Mouse (Mus musculus): ENCODE data around the gene Grik1. TPM values are rescaled to one million over a fixed set of nuclear protein-coding genes. Genes with fewer than 3 reads are reported as not detected.

Gene Grik1
- total RNA-seq, 2 experiments from 2014 or later: 20.7 to 21.3 TPM

GRCm38 (mm10) chr16:88174083-88174721, 115.9 kb downstream of the Grik1 start:
- intact Hi-C loops (cut with DNase I): no loop called here
- DNase-seq (ENCODE audit: low spot score in 2 of 2): peak; percentile 28 to 55

DNA sequence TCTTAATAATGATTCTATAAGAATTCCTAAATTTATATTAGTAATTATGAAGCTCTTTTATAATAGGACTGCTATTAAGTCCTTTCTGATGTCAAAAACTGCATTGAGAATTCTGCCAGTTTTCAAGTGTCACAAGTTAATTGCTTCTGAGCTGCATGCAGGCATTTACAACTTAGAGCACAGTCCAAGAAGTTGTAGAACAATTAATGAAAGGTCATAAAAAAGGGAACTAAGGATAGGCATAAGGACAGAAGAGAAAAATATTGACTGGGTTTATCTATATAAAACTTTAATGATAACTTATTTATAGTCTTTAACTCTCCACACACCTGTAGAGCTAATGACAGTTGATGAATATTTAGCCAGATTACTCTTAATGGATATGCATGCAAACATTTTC, 123.5 kb downstream of the Grik1 start:
- DNase-seq (ENCODE audit: low spot score in 2 of 2): no peak
- intact Hi-C loops (cut with DNase I): no loop called here

- DNase-seq (ENCODE audit: low spot score in 2 of 2): no peak
- intact Hi-C loops (cut with DNase I): no loop called here
Measured at GRCm38 (mm10) chr16:88142574-88142973, 147.5 kb downstream of the Grik1 start.

DNA sequence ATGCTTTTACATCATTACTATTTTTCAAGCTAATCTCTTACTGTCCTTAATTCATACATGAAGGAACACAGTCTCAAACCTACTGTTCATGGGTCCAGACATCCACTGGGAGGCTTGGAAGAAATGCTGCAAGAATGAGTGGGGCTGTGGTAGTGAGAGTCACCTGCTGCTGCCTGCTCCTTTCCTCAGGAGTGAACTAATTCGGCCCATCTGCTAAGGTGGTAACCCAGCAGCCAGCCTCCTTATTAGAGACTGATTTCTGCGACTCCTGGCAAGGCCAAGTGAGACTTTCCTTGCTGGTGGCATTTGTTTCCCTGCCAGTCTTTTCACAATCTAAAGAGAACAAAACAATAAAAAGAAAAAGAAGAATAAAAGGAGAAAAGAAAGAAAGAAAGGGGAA, 147.9 kb downstream of the Grik1 start:
- no peak for DNase-seq (ENCODE audit: low spot score in 2 of 2)
- intact Hi-C loops (cut with DNase I): no loop called here

GRCm38 (mm10) chr16:88141594-88141993, 148.5 kb downstream of the Grik1 start:
- no peak for DNase-seq (ENCODE audit: low spot score in 2 of 2)
- intact Hi-C loops (cut with DNase I): no loop called here

GRCm38 (mm10) chr16:88138913-88139312, 151.2 kb downstream of the Grik1 start:
- intact Hi-C loops (cut with DNase I): no loop called here
- no peak for DNase-seq (ENCODE audit: low spot score in 2 of 2)

GRCm38 (mm10) chr16:88132919-88133318, 157.1 kb downstream of the Grik1 start:
- DNase-seq (ENCODE audit: low spot score in 2 of 2): no peak
- intact Hi-C loops (cut with DNase I): no loop called here

DNA sequence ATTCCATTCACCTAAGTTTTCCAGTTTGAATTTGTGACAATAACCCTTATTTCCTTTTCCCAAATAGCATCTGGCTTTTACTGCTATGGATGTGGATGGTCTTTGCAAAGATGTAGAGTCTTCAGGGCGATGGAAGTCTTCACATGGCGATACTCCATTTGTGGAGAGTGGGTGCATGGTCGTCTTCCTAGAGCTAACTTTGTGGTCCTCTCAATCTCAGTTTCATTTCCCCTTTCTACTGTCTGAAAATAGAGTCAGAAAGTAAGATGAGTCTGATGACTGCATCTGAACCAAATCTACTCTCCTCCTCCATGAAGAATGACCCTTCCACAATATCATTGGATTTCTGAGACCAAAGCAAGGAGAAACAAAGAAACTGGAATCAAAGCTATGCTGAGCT, 159.0 kb downstream of the Grik1 start:
- intact Hi-C loops (cut with DNase I): no loop called here
- no peak for DNase-seq (ENCODE audit: low spot score in 2 of 2)

- DNase-seq (ENCODE audit: low spot score in 2 of 2): no peak
- intact Hi-C loops (cut with DNase I): no loop called here
Measured at GRCm38 (mm10) chr16:88125098-88125497, 165.0 kb downstream of the Grik1 start.

GRCm38 (mm10) chr16:88112551-88113138, 177.4 kb downstream of the Grik1 start:
- peak; percentile 8 to 50 for DNase-seq (ENCODE audit: low spot score in 2 of 2)
- intact Hi-C loops (cut with DNase I): no loop called here

DNA sequence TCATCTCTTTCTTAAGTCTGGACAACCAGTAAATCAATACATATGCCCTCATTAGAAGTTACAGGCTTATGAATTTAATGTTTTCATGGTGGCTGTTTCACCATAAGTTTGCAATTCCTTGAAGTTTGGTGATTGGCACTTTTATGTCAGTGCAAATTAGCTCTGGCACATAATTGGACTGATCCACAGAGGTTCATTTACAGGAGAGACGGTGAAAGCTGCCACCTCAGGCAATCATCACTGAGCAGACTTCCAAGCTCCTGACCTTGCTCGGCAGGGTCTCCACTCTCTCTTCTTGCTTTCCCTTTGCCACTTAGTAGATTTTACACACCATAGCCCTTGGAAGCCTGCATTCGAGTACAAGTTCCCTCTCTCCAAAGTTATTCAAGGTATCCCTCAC, 178.6 kb downstream of the Grik1 start:
- intact Hi-C loops (cut with DNase I): no loop called here

DNA sequence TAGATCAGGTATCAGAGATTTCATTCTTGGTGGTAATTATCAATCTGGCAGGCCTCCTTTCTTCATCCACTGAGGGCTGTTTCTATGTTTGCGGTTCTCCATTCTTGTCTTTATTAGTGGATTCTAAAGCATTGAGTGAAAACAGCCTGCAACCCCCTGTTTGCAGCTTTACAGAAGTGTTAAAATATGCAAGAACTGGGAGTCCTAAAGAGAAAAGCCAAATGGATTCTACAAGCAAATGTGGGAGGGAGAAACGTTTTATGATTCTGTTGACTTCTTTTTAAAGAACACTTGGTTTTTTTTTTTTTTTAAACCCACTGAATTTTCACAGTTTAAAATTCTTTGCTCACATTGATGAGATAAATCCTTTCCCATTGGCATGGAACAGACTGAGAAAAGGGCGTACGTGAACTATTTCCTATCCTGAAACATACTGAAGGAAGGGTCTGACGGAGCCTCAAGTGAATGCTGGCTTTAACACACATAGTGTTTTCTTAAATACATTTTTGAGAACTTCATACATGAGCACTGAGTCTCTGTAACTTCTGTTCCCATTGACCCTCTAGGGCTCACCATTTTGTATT, 195.8 kb downstream of the Grik1 start:
- peak in 1 of 2 experiments; percentile 73 for DNase-seq (ENCODE audit: low spot score in 2 of 2)

More for the DNA sequence above, 178.6 kb downstream of the Grik1 start:
- no peak for DNase-seq (ENCODE audit: low spot score in 2 of 2)

DNA sequence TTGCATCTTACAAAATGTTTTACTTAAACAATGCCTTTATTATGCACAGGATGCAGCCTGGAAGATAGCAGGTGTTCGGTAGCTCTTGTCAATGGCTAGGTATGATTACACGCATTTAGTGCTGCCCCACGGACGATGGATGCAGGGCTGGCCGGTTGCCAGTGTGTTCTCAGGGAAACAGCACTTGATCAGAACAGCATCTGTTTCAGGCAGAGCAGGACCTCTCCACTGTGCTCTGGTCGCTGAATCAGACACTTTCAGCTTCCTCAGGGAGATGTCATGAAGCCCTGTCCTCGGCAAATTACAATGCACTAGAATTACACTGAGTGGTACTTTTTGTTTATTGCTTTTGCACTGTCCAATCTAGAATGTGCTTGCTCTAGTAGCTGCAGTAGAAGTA, 202.8 kb downstream of the Grik1 start:
- no peak for DNase-seq (ENCODE audit: low spot score in 2 of 2)
- intact Hi-C loops (cut with DNase I): no loop called here

More for the DNA sequence above, 195.8 kb downstream of the Grik1 start:
- intact Hi-C loops (cut with DNase I): no loop called here

DNA sequence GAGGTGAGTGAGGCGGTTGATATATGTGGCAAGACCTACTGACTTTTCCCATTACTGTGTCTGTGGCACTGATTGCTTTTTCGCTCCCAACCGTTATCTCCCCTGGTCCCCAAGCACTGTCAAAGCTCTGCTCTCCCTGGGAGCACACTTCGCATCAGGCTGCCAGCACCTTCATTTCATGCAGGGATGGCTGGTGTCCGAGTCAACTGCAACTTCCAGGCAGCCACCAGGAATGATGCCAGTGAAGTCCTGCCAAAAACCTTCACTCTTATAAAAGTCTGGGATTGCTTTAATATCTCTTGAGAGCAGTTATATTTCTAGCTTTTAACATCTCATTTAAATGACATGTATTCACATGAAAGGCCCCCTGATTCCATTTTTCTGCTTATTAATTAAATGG, 215.3 kb downstream of the Grik1 start:
- intact Hi-C loops (cut with DNase I): no loop called here
- DNase-seq (ENCODE audit: low spot score in 2 of 2): no peak

GRCm38 (mm10) chr16:88060936-88061335, 229.1 kb downstream of the Grik1 start:
- intact Hi-C loops (cut with DNase I): no loop called here

GRCm38 (mm10) chr16:88048121-88048520, 241.9 kb downstream of the Grik1 start:
- no peak for DNase-seq (ENCODE audit: low spot score in 2 of 2)
- intact Hi-C loops (cut with DNase I): no loop called here

More at GRCm38 (mm10) chr16:88060936-88061335, 229.1 kb downstream of the Grik1 start:
- DNase-seq (ENCODE audit: low spot score in 2 of 2): no peak

- intact Hi-C loops (cut with DNase I): no loop called here
- no peak for DNase-seq (ENCODE audit: low spot score in 2 of 2)
Measured at GRCm38 (mm10) chr16:88044321-88044720, 245.7 kb downstream of the Grik1 start.

DNA sequence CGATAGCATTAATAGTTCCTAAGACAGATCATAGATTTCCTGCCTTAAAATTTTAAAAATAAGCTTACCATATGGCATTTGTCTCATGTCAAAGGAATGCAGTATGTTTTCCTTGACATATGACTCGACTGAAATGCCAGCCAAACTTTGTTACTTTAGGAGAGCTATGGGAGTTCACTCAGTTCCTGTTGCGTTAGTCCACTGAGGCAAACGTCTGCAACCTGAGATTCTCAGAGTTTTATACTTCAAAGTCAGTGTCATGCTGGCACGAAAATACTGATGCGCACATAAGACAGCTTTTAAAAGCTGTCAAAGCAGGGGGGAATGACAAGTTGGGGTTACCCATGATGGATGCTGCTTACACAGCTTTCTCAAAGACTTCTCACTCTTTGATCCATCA, 247.6 kb downstream of the Grik1 start:
- DNase-seq (ENCODE audit: low spot score in 2 of 2): no peak
- intact Hi-C loops (cut with DNase I): no loop called here

DNA sequence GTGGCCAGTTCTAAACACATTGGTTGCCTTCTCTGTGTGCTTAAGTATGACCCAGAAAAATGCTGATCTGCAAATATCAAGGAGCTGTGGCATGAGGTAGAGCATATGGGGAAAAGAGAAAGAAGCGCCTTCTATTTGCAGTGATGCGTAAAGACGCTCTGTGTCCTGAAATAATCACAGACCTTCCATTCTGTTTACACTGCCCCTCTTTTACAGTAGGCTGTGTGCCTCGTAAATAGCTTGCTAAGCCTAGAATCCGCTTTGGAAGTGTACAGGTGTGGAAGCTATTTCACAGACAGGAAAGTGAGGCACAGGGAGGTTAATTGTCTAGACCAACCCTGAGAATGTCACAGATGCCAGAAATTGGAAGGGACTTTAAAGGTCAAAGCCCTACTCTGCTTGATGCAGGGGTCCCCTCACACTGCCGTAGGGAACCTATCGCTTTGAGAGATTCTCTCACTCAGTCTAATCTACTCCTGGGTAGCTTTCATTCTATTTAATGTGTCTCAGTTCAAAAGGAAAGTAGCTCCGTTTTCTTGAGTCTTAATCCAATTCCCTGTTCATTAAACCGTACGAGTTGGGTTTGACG, 251.5 kb downstream of the Grik1 start:
- intact Hi-C loops (cut with DNase I): no loop called here
- DNase-seq (ENCODE audit: low spot score in 2 of 2): no peak

- DNase-seq (ENCODE audit: low spot score in 2 of 2): no peak
- intact Hi-C loops (cut with DNase I): no loop called here
Measured at GRCm38 (mm10) chr16:87988805-87989204, 301.3 kb downstream of the Grik1 start.
